Mouse (Mus musculus) liver, embryonic 13.5 days (tissue): ENCODE data around the gene Edc4. TPM values are rescaled to one million over a fixed set of nuclear protein-coding genes. Genes with fewer than 3 reads are reported as not detected.

ENCODE experiments used
- polyA plus RNA-seq: library from polyadenylated mRNA; unstranded; fragments of >200 nt; fragmentation: Nextera tagmentation; extraction: Ambion mirVana; gene quantifications from 2 replicates; pipeline ENCODE4 v1.2.1, GENCODE M21; 2015

The Edc4 gene
- polyA plus RNA-seq, 1 experiment from 2014 or later: 17.3 TPM

Other genes starting within 250 kb of the Edc4 start
- gene Ctcf, start 244.3 kb upstream of the Edc4 start, polyA plus RNA-seq: 69.1 and 75.8 TPM in 2 replicates
- gene Agrp, start 243.5 kb upstream of the Edc4 start, polyA plus RNA-seq: 0.15 and 0.41 TPM in 2 replicates
- gene Carmil2, start 194.6 kb upstream of the Edc4 start, polyA plus RNA-seq: 0.29 and 0.32 TPM in 2 replicates
- gene Acd, start 179.8 kb upstream of the Edc4 start, polyA plus RNA-seq: 24.4 and 26.8 TPM in 2 replicates
- gene Pard6a, start 179.7 kb upstream of the Edc4 start, polyA plus RNA-seq: 8.5 and 8.6 TPM in 2 replicates
- not detected in 2 replicates for gene 4933405L10Rik, start 173.2 kb upstream of the Edc4 start, polyA plus RNA-seq
- gene Enkd1, start 172.7 kb upstream of the Edc4 start, polyA plus RNA-seq: 8.6 and 8.8 TPM in 2 replicates
- gene Gfod2, start 122.2 kb upstream of the Edc4 start, polyA plus RNA-seq: 2.6 and 3.1 TPM in 2 replicates
- 36.1 and 36.2 TPM in 2 replicates for gene Ranbp10, start 53.5 kb upstream of the Edc4 start, polyA plus RNA-seq
- 0.06 and 0.08 TPM in 2 replicates for gene Tsnaxip1, start 53.1 kb upstream of the Edc4 start, polyA plus RNA-seq
- gene Cenpt, start 27.6 kb upstream of the Edc4 start, polyA plus RNA-seq: 21.5 and 22.3 TPM in 2 replicates
- 38.2 and 40.7 TPM in 2 replicates for gene Thap11, start 25.7 kb upstream of the Edc4 start, polyA plus RNA-seq
- gene Nutf2, start 20.3 kb upstream of the Edc4 start, polyA plus RNA-seq: 152 and 192 TPM in 2 replicates
- not detected in 2 replicates for gene Nrn1l, start 12.7 kb downstream of the Edc4 start, polyA plus RNA-seq
- 9.6 and 10.0 TPM in 2 replicates for gene Pskh1, start 19.6 kb downstream of the Edc4 start, polyA plus RNA-seq
- 0.35 and 0.60 TPM in 2 replicates for gene Ctrl, start 53.0 kb downstream of the Edc4 start, polyA plus RNA-seq
- gene Psmb10, start 57.6 kb downstream of the Edc4 start, polyA plus RNA-seq: 68.9 and 81.6 TPM in 2 replicates
- 31.2 and 33.1 TPM in 2 replicates for gene Lcat, start 62.5 kb downstream of the Edc4 start, polyA plus RNA-seq
- gene Slc12a4, start 85.2 kb downstream of the Edc4 start, polyA plus RNA-seq: 12.6 and 13.1 TPM in 2 replicates
- gene Dpep3, start 98.5 kb downstream of the Edc4 start, polyA plus RNA-seq: not detected in 2 replicates
- 13.3 and 14.4 TPM in 2 replicates for gene Dus2, start 110.5 kb downstream of the Edc4 start, polyA plus RNA-seq
- gene Dpep2nb, start 125.1 kb downstream of the Edc4 start, polyA plus RNA-seq: not detected in 2 replicates
- gene Ddx28, start 131.0 kb downstream of the Edc4 start, polyA plus RNA-seq: 12.9 and 13.2 TPM in 2 replicates
- 3.3 and 3.8 TPM in 2 replicates for gene Nfatc3, start 178.0 kb downstream of the Edc4 start, polyA plus RNA-seq